ENCODE assay signal across 9 mouse cellular contexts in the genomic region with DNA sequence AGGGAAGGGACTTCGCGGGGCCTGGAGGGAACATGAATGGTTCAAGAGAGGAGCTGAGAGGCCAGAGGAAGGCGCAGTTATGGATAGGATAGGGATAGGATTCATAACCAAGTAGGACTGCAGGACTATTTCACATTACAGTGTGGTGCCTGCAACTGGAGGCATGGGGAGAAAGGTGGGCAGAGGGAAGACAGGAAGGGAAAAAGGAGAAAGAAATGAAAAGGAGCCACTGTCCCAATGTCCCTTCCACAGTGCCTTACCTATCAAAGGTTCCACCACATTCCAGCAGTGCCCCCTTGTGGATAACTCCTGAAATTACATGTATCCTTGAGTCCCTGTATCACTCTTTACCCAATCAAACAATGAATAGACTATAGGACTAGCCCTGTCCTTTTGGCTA.
DNase-seq lines count a peak whose midpoint lies in the region; ATAC-seq lines count a peak whose summit lies in the region.
"Had no signal": no experiment of that assay in that cellular context is flagged by ENCODE, and none has a peak within 500 bp of the region (broad histone marks: within the 10 kb centered on the region; RNA-seq: fewer than 3 reads in every experiment).

No protein-coding gene starts in this region.

- no peaks in the 10 kb centered on the region for H3K9me3 ChIP-seq in hindbrain, embryonic 11.5 days (ENCODE audit: control insufficient read depth, low read length)
- no peaks in the 10 kb centered on the region for H3K9me3 ChIP-seq in stomach, embryonic 16.5 days (replicated peaks; ENCODE audit: control insufficient read depth, low read length)

- DNase-seq in layer of hippocampus, adult 11-12 months (ENCODE audit: low spot score), result peak; percentile 52
- no peak for DNase-seq in layer of hippocampus, adult 9-11 months
- DNase-seq in WW6 (ENCODE audit: low read depth, low spot score), result peak; percentile 38
- peak; percentile 72 for DNase-seq in embryo, embryonic 11 days
- DNase-seq in hindbrain, embryonic 11.5 days (ENCODE audit: low spot score), result peak; percentile 82
- peak; percentile 53 to 60 for DNase-seq in left cerebral cortex, postnatal 14 days (ENCODE audit: low spot score in 2 of 2)
- DNase-seq in mesoderm, embryonic 11.5 days (ENCODE audit: low read depth, low spot score), result peak; percentile 81

- 95% methylated on average over 3 of the region's 3 CpGs for WGBS in hindbrain, embryonic 11.5 days
- 93% methylated on average over 3 of the region's 3 CpGs for WGBS in stomach, embryonic 16.5 days

- no peak overlapping the region for H3K9ac ChIP-seq in hindbrain, embryonic 11.5 days (ENCODE audit: low read depth, low read length)
- no peak overlapping the region for H3K9ac ChIP-seq in stomach, embryonic 16.5 days (ENCODE audit: low read length)

- intact Hi-C loops in left cerebral cortex, postnatal 14 days (cut with DNase I), result loop anchor here (1.0 to 5.0 kb wide), 3 partner anchors 196 to 341 kb away; a partner anchor contains a TSS

- no peaks in the 10 kb centered on the region for H3K27me3 ChIP-seq in hindbrain, embryonic 11.5 days (ENCODE audit: control insufficient read depth, insufficient read depth, low read length)
- H3K27me3 ChIP-seq in stomach, embryonic 16.5 days (ENCODE audit: control insufficient read depth, insufficient read depth, low read length), result no peaks in the 10 kb centered on the region

- no peaks in the 10 kb centered on the region for H3K36me3 ChIP-seq in hindbrain, embryonic 11.5 days (ENCODE audit: control insufficient read depth, insufficient read depth, low read length)
- H3K36me3 ChIP-seq in stomach, embryonic 16.5 days (ENCODE audit: control insufficient read depth, insufficient read depth, low read length), result no peaks in the 10 kb centered on the region

- no peaks in the 10 kb centered on the region for H3K4me1 ChIP-seq in hindbrain, embryonic 11.5 days (replicated peaks; ENCODE audit: control insufficient read depth, insufficient read depth, low read length)
- no peaks in the 10 kb centered on the region for H3K4me1 ChIP-seq in stomach, embryonic 16.5 days (ENCODE audit: control insufficient read depth, insufficient read depth, low read length)

- H3K4me2 ChIP-seq in hindbrain, embryonic 11.5 days (replicated peaks; ENCODE audit: low read depth, low read length), result no peak overlapping the region
- H3K4me2 ChIP-seq in stomach, embryonic 16.5 days (ENCODE audit: low read depth, low read length), result no peak overlapping the region

- H3K27ac ChIP-seq in hindbrain, embryonic 11.5 days (ENCODE audit: low read depth, low read length), result no peak overlapping the region
- H3K27ac ChIP-seq in stomach, embryonic 16.5 days (ENCODE audit: low read length), result no peak overlapping the region

- peak; percentile 85 for ATAC-seq in hindbrain, embryonic 11.5 days (ENCODE audit: low FRiP score)
- peak; percentile 33; the same call in 1 of the 2 replicates for ATAC-seq in stomach, embryonic 16.5 days (ENCODE audit: insufficient read depth, low FRiP score)

- no peak overlapping the region for H3K4me3 ChIP-seq in hindbrain, embryonic 11.5 days (ENCODE audit: low read depth, low read length)
- H3K4me3 ChIP-seq in stomach, embryonic 16.5 days (replicated peaks; ENCODE audit: low read length), result no peak overlapping the region
- H3K4me3 ChIP-seq: myocyte had no signal
